Mouse (Mus musculus) spleen, adult 18-20 months (tissue): ENCODE measurements around the gene Ssh1.
A peak's percentile ranks its signal among the peaks of the same experiment; 100 is the strongest.

Experiments used
- DNase-seq, 2 experiments: peaks; one replicate each; pipeline ENCODE4 v3.0.0; 2022; ENCODE audit warnings: mixed read lengths in 2 of 2

Gene Ssh1

GRCm38 (mm10) chr5:113993487-113994465, at the start of gene Ssh1:
Ssh1 (minus strand) TSS chr5:113993894.
- peak; percentile 79 to 89 for DNase-seq

GRCm38 (mm10) chr5:114041327-114041930, 47.7 kb upstream of the Ssh1 start:
- peak in 1 of 2 experiments; percentile 25 for DNase-seq

GRCm38 (mm10) chr5:114040911-114041310, 47.2 kb upstream of the Ssh1 start:
- DNase-seq, result no peak

- no peak for DNase-seq
These were observed 46.8 kb upstream of the Ssh1 start for GRCm38 (mm10) chr5:114040508-114040907.

GRCm38 (mm10) chr5:114035111-114035510, 41.4 kb upstream of the Ssh1 start:
- DNase-seq, result no peak

- no peak for DNase-seq
These were observed 40.7 kb upstream of the Ssh1 start for GRCm38 (mm10) chr5:114034393-114034792.

- no peak for DNase-seq
These were observed 38.6 kb upstream of the Ssh1 start for GRCm38 (mm10) chr5:114032161-114032763.

GRCm38 (mm10) chr5:114030652-114031051, 37.0 kb upstream of the Ssh1 start:
- no peak for DNase-seq

GRCm38 (mm10) chr5:114028111-114028510, 34.4 kb upstream of the Ssh1 start:
- DNase-seq, result no peak

- no peak for DNase-seq
These were observed 33.7 kb upstream of the Ssh1 start for GRCm38 (mm10) chr5:114027217-114027944.

GRCm38 (mm10) chr5:114024885-114025284, 31.2 kb upstream of the Ssh1 start:
- DNase-seq, result no peak

GRCm38 (mm10) chr5:114024390-114024789, 30.7 kb upstream of the Ssh1 start:
- DNase-seq, result no peak

- no peak for DNase-seq
These were observed 21.4 kb upstream of the Ssh1 start for GRCm38 (mm10) chr5:114015121-114015520.

- DNase-seq, result no peak
These were observed 15.4 kb upstream of the Ssh1 start for GRCm38 (mm10) chr5:114009049-114009448.

GRCm38 (mm10) chr5:114007753-114008453, 14.2 kb upstream of the Ssh1 start:
- no peak for DNase-seq

- no peak for DNase-seq
These were observed 13.3 kb upstream of the Ssh1 start for GRCm38 (mm10) chr5:114006974-114007373.

GRCm38 (mm10) chr5:114005100-114005499, 11.4 kb upstream of the Ssh1 start:
- no peak for DNase-seq

GRCm38 (mm10) chr5:114004573-114004972, 10.9 kb upstream of the Ssh1 start:
- DNase-seq, result no peak

GRCm38 (mm10) chr5:114003542-114003941, 9.8 kb upstream of the Ssh1 start, which contains the start of gene Dao:
Dao (plus strand) TSS chr5:114003703.
- DNase-seq, result no peak

GRCm38 (mm10) chr5:113999382-113999781, 5.7 kb upstream of the Ssh1 start:
- peak; percentile 38 to 42 for DNase-seq

GRCm38 (mm10) chr5:113996458-113996857, 2.8 kb upstream of the Ssh1 start:
- DNase-seq, result no peak

- DNase-seq, result peak; percentile 40 to 58
These were observed 635 bp downstream of the Ssh1 start for GRCm38 (mm10) chr5:113993031-113993486.
